Mouse (Mus musculus) adrenal gland, adult 8-10 months (tissue): Measurements from ENCODE around the gene Ano9. TPM values are rescaled to one million over a fixed set of nuclear protein-coding genes. Genes with fewer than 3 reads are reported as not detected.

Experiments used
- DNase-seq: peaks from one replicate; pipeline ENCODE4 v3.0.0; 2022
- total RNA-seq, 4 experiments: library from RNA; stranded (reverse); gene quantifications; 2 replicates each; pipeline ENCODE4 v1.2.4; 2022

The Ano9 gene
- total RNA-seq, 4 experiments from 2014 or later = 0.21 TPM; not detected in 3

DNA sequence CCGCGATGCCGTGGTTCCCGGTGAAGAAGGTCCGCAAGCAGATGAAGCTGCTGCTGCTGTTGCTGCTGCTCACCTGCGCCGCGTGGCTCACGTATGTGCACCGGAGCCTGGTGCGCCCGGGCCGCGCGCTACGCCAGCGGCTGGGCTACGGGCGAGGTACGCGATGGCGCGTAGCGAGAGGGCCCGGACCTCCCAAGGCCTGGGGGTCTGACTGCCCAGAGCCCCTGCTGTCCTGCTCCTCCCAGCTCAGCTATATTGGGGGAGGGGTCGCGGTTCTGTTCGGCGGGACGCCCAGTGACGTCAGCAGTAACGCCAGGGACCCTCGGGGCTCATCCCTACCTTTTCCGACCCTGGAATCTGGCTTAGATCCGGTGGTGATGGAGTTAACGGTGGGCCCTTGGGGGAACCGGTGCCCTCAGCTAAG, 56.3 kb downstream of the Ano9 start:
- no peak for DNase-seq

- peak; percentile 48 for DNase-seq
Measured at GRCm38 (mm10) chr7:141060426-141061242, 57.0 kb downstream of the Ano9 start, which contains the start of gene B4galnt4. TSS of gene B4galnt4 (plus strand) at chr7:141061104.

- no peak for DNase-seq
Measured at GRCm38 (mm10) chr7:141059929-141060328, 57.7 kb downstream of the Ano9 start.

DNA sequence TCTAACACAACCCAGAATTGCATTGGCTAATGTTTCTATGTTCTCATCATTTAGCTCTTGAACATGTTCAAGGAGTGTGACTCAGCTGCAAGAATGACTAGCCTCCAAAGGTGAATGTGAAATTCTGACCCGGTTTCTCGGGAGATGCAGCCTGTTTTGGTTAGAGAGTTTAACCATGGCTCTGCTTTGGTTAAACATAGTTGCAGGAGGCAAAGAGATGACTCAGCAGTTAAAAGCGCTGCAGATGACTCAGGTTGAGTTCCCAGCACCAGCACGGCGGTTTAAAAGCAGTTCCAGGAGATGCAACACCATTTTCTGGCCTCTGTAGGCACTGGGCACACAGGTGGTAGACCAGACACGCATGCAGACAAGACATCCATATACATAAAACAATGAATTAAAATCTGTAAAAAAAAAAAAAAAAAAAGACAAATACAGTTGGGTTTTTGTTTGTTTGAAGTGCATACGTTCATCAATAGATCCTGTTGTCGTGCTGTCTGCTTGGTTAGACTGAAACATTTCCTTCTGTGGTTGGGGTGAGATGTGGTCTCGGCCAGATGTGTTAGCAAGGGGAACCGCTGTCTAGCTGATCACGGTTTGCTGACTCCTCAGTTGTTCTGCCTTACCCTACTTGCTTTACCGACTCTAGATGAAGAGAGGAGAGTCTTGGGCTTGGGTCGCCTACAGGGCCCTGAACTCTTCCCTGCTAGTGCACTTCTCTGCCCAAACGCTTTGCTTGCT, 58.8 kb downstream of the Ano9 start:
- no peak for DNase-seq

DNA sequence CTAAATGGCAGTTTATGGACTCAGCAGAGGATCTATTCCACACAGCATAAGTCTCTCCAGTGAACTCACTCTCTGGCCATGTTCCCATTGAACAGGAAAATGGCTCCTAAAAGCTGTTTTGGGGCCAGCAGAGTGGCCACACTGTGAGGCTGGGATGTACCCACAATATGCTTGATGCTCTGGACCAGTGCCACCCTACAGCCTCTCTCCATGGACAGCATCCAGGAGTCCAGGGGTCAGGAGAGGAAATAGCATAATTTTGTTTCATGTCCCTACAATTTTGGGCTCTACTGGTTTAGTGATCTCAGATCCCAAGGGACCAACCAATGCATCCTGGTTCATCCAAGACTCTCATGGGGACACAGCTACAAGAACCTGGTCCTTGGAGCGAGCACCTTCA, 60.1 kb downstream of the Ano9 start:
- no peak for DNase-seq

- DNase-seq = no peak
Measured at GRCm38 (mm10) chr7:141056976-141057375, 60.6 kb downstream of the Ano9 start.

DNA sequence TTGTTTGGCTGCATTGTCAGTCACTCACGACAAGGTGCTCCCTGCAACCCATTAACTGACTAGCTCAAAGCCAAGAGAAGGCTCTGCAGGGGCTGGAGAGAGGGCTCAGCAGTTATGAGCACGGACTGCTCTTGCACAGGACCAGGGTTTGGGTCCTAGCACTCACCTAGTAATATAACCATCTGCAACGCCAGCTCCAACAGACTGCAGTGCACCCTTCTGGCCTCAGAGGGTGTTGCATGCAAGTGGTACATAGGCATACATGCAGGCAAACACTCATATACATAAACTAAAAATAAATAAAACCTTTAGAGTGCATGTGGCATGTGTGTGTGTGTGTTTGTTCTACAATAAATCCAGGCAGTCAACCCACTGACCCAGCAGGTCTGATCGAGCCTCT, 61.8 kb downstream of the Ano9 start:
- DNase-seq = no peak

- no peak for DNase-seq
Measured at GRCm38 (mm10) chr7:141052421-141052820, 65.2 kb downstream of the Ano9 start.

- DNase-seq = no peak
Measured at GRCm38 (mm10) chr7:141052016-141052415, 65.6 kb downstream of the Ano9 start.

Other genes starting within 250 kb of the Ano9 start
- gene Psmd13, start 235.8 kb downstream of the Ano9 start, total RNA-seq = 100 to 1,000 TPM; 113 to 125 (median 116) TPM
- gene Sirt3, start 235.5 kb downstream of the Ano9 start, total RNA-seq = 10 to 100 TPM; 33.4 to 48.7 (median 41.0) TPM
- gene Cox8b, start 217.4 kb downstream of the Ano9 start, total RNA-seq = 100 to 1,000 TPM in 3 of 4 experiments, 10 to 100 TPM in 1; 73.2 to 522 (median 364) TPM
- 1 to 10 TPM; 1.4 to 4.0 (median 2.9) TPM for gene Nlrp6, start 196.9 kb downstream of the Ano9 start, total RNA-seq
- 10 to 100 TPM; 37.1 to 69.0 (median 52.9) TPM for gene Pgghg, start 176.4 kb downstream of the Ano9 start, total RNA-seq
- gene Ifitm5, start 167.5 kb downstream of the Ano9 start, total RNA-seq = 1 to 10 TPM; 1.1 to 2.7 (median 1.9) TPM
- not detected for gene Gm45717, start 161.9 kb downstream of the Ano9 start, total RNA-seq
- 100 to 1,000 TPM; 431 to 671 (median 563) TPM for gene Ifitm2, start 161.8 kb downstream of the Ano9 start, total RNA-seq
- gene Ifitm1, start 150.6 kb downstream of the Ano9 start, total RNA-seq = 10 to 100 TPM; 10.6 to 14.0 (median 13.4) TPM
- 100 to 1,000 TPM; 105 to 128 (median 116) TPM for gene Ifitm3, start 107.0 kb downstream of the Ano9 start, total RNA-seq
- gene Ifitm6, start 99.9 kb downstream of the Ano9 start, total RNA-seq = 1 to 10 TPM in 2 of 4 experiments, under 1 TPM in 1, not detected in 1; 0.81 to 1.5 (median 1.2) TPM
- not detected for gene Gm17387, start 88.7 kb downstream of the Ano9 start, total RNA-seq
- gene B4galnt4, start 56.7 kb downstream of the Ano9 start, total RNA-seq = 1 to 10 TPM; 2.0 to 6.1 (median 2.7) TPM
- 1 to 10 TPM; 1.6 to 3.1 (median 2.1) TPM for gene Pkp3, start 39.6 kb downstream of the Ano9 start, total RNA-seq
- 1 to 10 TPM; 4.2 to 5.8 (median 4.8) TPM for gene Sigirr, start 17.2 kb downstream of the Ano9 start, total RNA-seq
- gene Ptdss2, start 4.6 kb upstream of the Ano9 start, total RNA-seq = 10 to 100 TPM; 36.4 to 46.7 (median 43.0) TPM
- 100 to 1,000 TPM; 339 to 382 (median 360) TPM for gene Rnh1, start 55.1 kb upstream of the Ano9 start, total RNA-seq
- gene Hras, start 76.2 kb upstream of the Ano9 start, total RNA-seq = 100 to 1,000 TPM in 1 of 4 experiments, 10 to 100 TPM in 3; 80.0 to 105 (median 92.6) TPM
- 10 to 100 TPM in 1 of 4 experiments, 1 to 10 TPM in 3; 6.6 to 12.1 (median 8.4) TPM for gene Lrrc56, start 76.4 kb upstream of the Ano9 start, total RNA-seq
- gene Lmntd2, start 96.3 kb upstream of the Ano9 start, total RNA-seq = under 1 TPM; 0.12 to 0.94 (median 0.66) TPM
- gene Rassf7, start 98.1 kb upstream of the Ano9 start, total RNA-seq = 1 to 10 TPM; 5.6 to 7.7 (median 6.3) TPM
- 10 to 100 TPM; 79.8 to 92.9 (median 84.3) TPM for gene Phrf1, start 111.0 kb upstream of the Ano9 start, total RNA-seq
- 10 to 100 TPM in 2 of 4 experiments, 1 to 10 TPM in 2; 7.0 to 10.7 (median 9.4) TPM for gene Irf7, start 148.7 kb upstream of the Ano9 start, total RNA-seq
- gene Cdhr5, start 159.0 kb upstream of the Ano9 start, total RNA-seq = 1 to 10 TPM; 2.3 to 5.5 (median 3.2) TPM
- under 1 TPM in 1 of 4 experiments, not detected in 3; 0.67 TPM for gene Sct, start 161.3 kb upstream of the Ano9 start, total RNA-seq
- gene Drd4, start 174.2 kb upstream of the Ano9 start, total RNA-seq = 1 to 10 TPM in 1 of 4 experiments, under 1 TPM in 1, not detected in 2; 0.40 to 1.3 TPM
- gene Deaf1, start 209.9 kb upstream of the Ano9 start, total RNA-seq = 10 to 100 TPM; 27.1 to 47.4 (median 36.7) TPM
- gene Tmem80, start 209.9 kb upstream of the Ano9 start, total RNA-seq = 10 to 100 TPM; 31.4 to 46.6 (median 34.8) TPM
- 1 to 10 TPM; 2.0 to 2.9 (median 2.3) TPM for gene Eps8l2, start 221.1 kb upstream of the Ano9 start, total RNA-seq